Mouse (Mus musculus): ENCODE data around the gene Coq5. TPM values are rescaled to one million over a fixed set of nuclear protein-coding genes. Genes with fewer than 3 reads are reported as not detected.

Gene Coq5
- total RNA-seq, 2 experiments from 2014 or later: 64.5 to 81.1 TPM

Other genes with a start within 250 kb of the Coq5 start
- gene Gm10401, start 181.4 kb upstream of the Coq5 start, total RNA-seq (2021): not detected
- 10 to 100 TPM; 53.8 to 67.7 TPM for gene Acads, start 160.3 kb upstream of the Coq5 start, total RNA-seq (2021)
- gene Unc119b, start 144.7 kb upstream of the Coq5 start, total RNA-seq (2021): 10 to 100 TPM; 13.4 to 18.5 TPM
- gene Mlec, start 121.5 kb upstream of the Coq5 start, total RNA-seq (2021): 100 to 1,000 TPM; 231 to 235 TPM
- gene Cabp1, start 85.3 kb upstream of the Coq5 start, total RNA-seq (2021): 1 to 10 TPM; 2.1 to 4.5 TPM
- 10 to 100 TPM; 17.7 to 26.2 TPM for gene Pop5, start 43.8 kb upstream of the Coq5 start, total RNA-seq (2021)
- gene Rnf10, start 6.8 kb upstream of the Coq5 start, total RNA-seq (2021): 100 to 1,000 TPM; 220 to 226 TPM
- gene Dynll1, start 21.3 kb downstream of the Coq5 start, total RNA-seq (2021): 100 to 1,000 TPM; 134 to 168 TPM
- gene Srsf9, start 47.5 kb downstream of the Coq5 start, total RNA-seq (2021): 10 to 100 TPM; 21.3 to 24.1 TPM
- gene Gatc, start 61.5 kb downstream of the Coq5 start, total RNA-seq (2021): 10 to 100 TPM; 19.7 to 21.2 TPM
- 10 to 100 TPM; 15.8 to 15.9 TPM for gene Triap1, start 61.6 kb downstream of the Coq5 start, total RNA-seq (2021)
- gene Cox6a1, start 69.3 kb downstream of the Coq5 start, total RNA-seq (2021): 100 to 1,000 TPM; 164 to 166 TPM
- 1 to 10 TPM; 2.6 to 6.1 TPM for gene Msi1, start 149.9 kb downstream of the Coq5 start, total RNA-seq (2021)
- not detected for gene Pla2g1b, start 186.6 kb downstream of the Coq5 start, total RNA-seq (2021)
- gene Sirt4, start 205.1 kb downstream of the Coq5 start, total RNA-seq (2021): 10 to 100 TPM; 12.7 to 16.6 TPM
- gene Pxn, start 227.0 kb downstream of the Coq5 start, total RNA-seq (2021): 100 to 1,000 TPM; 107 to 130 TPM